Mouse (Mus musculus) erythroblast, embryonic 14.5 days (primary cell): ENCODE results near the gene Bbs10.

ENCODE experiments used
- GATA1 ChIP-seq: IDR thresholded peaks from 2 replicates; pipeline ENCODE4 v1.6.1; 2012; ENCODE audit warnings: low read length, inconsistent platforms, mixed read lengths
- TAL1 ChIP-seq: IDR thresholded peaks from 3 replicates; pipeline ENCODE4 v1.6.1; 2012; ENCODE audit warnings: low read length, inconsistent platforms, mixed read lengths

DNA sequence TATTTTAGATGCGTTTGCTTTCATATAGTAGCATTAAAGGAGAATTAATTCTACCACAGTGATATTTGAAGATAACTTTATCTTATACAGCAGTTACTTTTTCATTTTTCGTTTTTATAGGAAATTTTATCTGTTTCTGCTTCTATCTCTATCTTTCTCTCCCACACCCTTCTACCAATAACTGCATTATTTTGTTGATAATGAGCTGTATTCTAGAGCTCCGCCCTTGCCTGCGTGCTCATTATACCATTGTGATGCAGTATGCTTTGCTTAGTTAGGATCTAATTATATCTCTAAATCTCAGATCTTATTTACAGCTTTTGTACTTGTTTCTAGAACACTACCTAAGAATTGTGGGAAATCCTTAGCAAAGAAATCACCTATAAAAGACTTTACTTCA, 48.3 kb upstream of the Bbs10 start:
- TF ChIP-seq TAL1 (no peak), GATA1 (no peak)
